Mouse (Mus musculus) adrenal gland, adult 2 months (tissue): ENCODE measurements at regions not wholly inside any gene's neighbourhood (a gene's known extent, or its start where the extent isn't known, plus 50 kb on each side); places are given as distances from the start of the nearest gene placed in this dataset.

Source experiments
- DNase-seq: peaks from one replicate; pipeline ENCODE4 v3.0.0; 2021

- no peak for DNase-seq
These were observed 52.0 kb upstream of the Akirin2 start for GRCm38 (mm10) chr4:34498781-34499180.

- DNase-seq: no peak
These were observed 51.0 kb upstream of the Akirin2 start for GRCm38 (mm10) chr4:34499731-34500130.
